Mouse (Mus musculus): ENCODE data around the gene Gtf2h1. TPM values are rescaled to one million over a fixed set of nuclear protein-coding genes. Genes with fewer than 3 reads are reported as not detected.
"Not testable (repeated sequence)": the region's sequence is repeated elsewhere in the genome, so short reads cannot be mapped to it uniquely, and the experiment has no call there.

Gtf2h1 gene
- polyA plus RNA-seq, 1 experiment, result 32.7 TPM

DNA sequence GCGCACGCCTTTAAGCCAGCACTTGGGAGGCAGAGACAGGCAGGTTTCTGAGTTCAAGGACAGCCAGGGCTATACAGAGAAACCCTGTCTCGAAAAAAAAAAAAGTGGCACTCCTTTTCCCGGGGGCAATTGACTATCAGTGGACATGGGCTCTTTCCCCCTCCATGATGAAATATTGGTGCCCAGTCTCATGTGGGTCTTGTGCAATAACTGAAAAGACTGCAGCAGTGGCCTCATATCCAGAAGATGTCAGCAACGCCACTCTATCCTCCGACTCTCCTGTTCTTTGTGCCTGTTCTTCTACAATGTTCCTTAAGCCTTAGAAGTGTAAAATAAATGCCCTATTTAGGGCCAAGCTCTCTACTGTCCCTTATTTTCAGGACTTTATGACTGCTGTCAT, 14.4 kb downstream of the Gtf2h1 start:
- Histone ChIP-seq H3K27me3 (ENCODE audit: control insufficient read depth, insufficient read depth, low read length) (no peaks in the 10 kb centered on the region), H3K4me3 (ENCODE audit: control insufficient read depth, low read depth, low read length) (no peak overlapping the region), H3K36me3 (ENCODE audit: control insufficient read depth, insufficient read depth, low read length) (peaks cover 6% of the 10 kb centered on the region), H3K4me1 (ENCODE audit: control insufficient read depth, insufficient read depth, low read length) (no peaks in the 10 kb centered on the region), H3K27ac (ENCODE audit: control insufficient read depth, insufficient read depth, low read depth, low read length) (no peak overlapping the region)
- no peak for TF ChIP-seq CTCF (IDR thresholded peaks at IDR 0.05; ENCODE audit: control insufficient read depth, insufficient read depth, insufficient replicate concordance, low read depth, low read length)
- TF ChIP-seq POLR2A (IDR thresholded peaks at IDR 0.05; ENCODE audit: control insufficient read depth, low read depth, low read length), result no peak

DNA sequence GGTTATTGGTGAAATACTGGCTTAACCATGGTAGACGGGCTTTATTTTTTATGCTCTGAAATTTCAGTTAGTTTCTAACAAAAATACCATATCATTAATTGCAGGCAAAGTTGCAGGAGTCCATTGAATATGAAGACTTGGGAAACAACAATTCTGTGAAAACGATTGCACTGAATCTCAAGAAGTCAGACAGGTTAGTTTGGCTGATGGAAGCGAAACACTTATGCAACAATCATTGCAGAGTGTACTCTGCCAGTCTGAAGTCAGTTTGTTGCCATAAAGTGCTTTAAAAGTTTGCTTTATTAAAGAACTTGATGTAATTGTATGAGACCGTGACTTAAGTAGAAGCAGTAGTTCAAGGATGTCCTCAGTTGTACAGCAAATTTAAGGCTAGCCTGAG, 18.1 kb downstream of the Gtf2h1 start:
- TF ChIP-seq CTCF (IDR thresholded peaks at IDR 0.05; ENCODE audit: control insufficient read depth, insufficient read depth, insufficient replicate concordance, low read depth, low read length) (no peak), POLR2A (IDR thresholded peaks at IDR 0.05; ENCODE audit: control insufficient read depth, low read depth, low read length) (no peak)
- no peak overlapping the region for H3K27ac ChIP-seq (ENCODE audit: control insufficient read depth, insufficient read depth, low read depth, low read length)

DNA sequence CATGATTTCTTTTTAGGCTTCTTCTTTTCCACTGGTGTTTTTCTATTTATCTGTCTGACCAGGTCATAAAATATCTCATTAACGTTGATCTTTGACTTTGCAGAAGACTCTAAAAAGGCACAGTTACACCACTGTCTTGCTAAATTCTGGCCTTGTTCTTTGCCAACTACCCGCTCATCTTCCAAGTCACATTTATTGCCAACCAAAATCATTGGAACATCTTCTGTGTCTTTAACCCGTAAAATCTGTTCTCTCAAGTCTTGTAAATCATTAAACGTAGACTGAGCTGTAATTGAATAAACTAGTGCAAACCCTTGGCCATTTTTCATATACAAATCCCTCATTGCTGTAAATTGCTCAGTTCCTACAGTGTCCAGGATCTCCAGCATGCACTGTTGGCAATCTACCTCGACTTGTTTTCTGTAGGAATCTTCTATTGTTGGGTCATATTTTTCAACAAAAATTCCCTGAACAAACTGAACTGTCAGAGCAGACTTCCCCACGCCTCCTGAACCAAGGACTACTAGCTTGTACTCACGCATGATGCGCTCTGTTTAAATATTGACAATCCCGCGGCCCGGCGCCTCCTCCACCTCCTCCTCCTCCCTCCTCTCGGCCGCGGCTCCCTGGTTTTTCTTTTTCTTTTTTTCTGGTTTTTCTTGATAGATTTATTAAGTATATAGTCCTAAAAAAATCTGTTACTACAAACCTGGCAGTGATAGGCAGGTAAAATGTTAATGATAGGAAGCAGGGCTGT, 25.2 kb downstream of the Gtf2h1 start:
- not testable (repeated sequence) for H3K27me3 ChIP-seq (ENCODE audit: control insufficient read depth, insufficient read depth, low read length); H3K4me1 ChIP-seq (ENCODE audit: control insufficient read depth, insufficient read depth, low read length); H3K27ac ChIP-seq (ENCODE audit: control insufficient read depth, insufficient read depth, low read depth, low read length); H3K36me3 ChIP-seq (ENCODE audit: control insufficient read depth, insufficient read depth, low read length); H3K4me3 ChIP-seq (ENCODE audit: control insufficient read depth, low read depth, low read length)

More for the DNA sequence above, 18.1 kb downstream of the Gtf2h1 start:
- Histone ChIP-seq H3K27me3 (ENCODE audit: control insufficient read depth, insufficient read depth, low read length) (no peaks in the 10 kb centered on the region), H3K4me3 (ENCODE audit: control insufficient read depth, low read depth, low read length) (no peak overlapping the region), H3K4me1 (ENCODE audit: control insufficient read depth, insufficient read depth, low read length) (no peaks in the 10 kb centered on the region), H3K36me3 (ENCODE audit: control insufficient read depth, insufficient read depth, low read length) (peaks cover 3% of the 10 kb centered on the region)

DNA sequence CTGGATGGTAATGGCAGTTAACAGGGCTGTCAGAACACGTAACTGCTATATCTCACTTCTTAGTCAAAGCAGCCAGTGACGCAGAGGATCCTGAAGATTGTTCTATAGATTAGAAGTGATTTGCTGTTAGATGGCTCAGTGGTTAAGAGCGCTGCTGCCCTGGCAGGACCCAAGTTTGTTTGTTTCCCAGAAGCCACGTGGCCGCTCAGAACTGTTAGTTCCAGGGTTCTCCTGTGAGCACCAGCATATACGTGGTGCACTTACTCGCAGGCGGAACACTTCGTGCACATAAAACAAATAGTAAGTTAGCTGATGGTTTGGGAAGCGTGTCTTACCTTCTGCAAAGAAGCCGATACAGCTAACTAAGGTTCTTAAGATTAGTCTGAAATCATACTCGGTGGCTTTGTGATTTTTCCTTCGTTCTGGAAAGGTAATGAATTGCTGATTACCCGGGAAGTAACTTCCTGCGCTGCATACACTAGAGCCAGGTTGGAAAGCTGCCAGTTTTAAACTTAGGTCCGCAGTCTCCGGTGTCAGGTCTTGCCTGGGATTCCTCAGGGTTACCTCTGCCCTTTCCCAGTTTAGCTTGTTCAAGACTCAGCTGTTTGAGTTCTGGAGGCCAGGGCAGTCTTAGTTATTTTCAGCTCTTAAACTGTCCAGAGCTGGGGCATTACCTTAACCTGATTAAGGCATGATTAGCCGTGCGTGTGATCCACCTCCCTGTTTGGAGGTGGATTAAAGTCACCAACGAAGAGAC, 31.3 kb downstream of the Gtf2h1 start:
- H3K27ac ChIP-seq (ENCODE audit: control insufficient read depth, insufficient read depth, low read depth, low read length), result no peak overlapping the region
- no peaks in the 10 kb centered on the region for H3K27me3 ChIP-seq (ENCODE audit: control insufficient read depth, insufficient read depth, low read length)
- no peaks in the 10 kb centered on the region; the same call in 1 of the 2 replicates for H3K36me3 ChIP-seq (ENCODE audit: control insufficient read depth, insufficient read depth, low read length)
- no peak for TF ChIP-seq CTCF (IDR thresholded peaks at IDR 0.05; ENCODE audit: control insufficient read depth, insufficient read depth, insufficient replicate concordance, low read depth, low read length)
- TF ChIP-seq POLR2A (IDR thresholded peaks at IDR 0.05; ENCODE audit: control insufficient read depth, low read depth, low read length), result no peak
- peaks cover 2% of the 10 kb centered on the region for H3K4me1 ChIP-seq (ENCODE audit: control insufficient read depth, insufficient read depth, low read length)
- no peak overlapping the region for H3K4me3 ChIP-seq (ENCODE audit: control insufficient read depth, low read depth, low read length)

DNA sequence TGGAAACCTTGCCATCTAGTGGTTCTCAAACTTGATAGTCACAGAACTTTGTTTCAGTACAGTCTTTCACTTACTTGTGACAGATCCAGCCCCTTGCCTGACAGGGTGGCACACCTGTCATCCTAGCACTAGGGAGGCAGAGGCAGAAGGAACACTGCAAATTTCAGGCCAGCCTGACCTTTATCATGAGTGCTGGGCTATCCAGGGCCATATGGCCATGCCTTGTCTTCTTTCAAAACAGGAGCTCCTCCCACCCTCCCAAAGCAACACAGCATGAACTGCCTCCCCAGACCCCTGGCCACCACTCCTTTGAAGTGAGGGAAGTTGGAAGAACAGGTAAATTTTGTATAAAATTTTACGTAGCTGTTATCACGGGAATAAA, 31.9 kb downstream of the Gtf2h1 start:
- H3K36me3 ChIP-seq (ENCODE audit: control insufficient read depth, insufficient read depth, low read length), result no peaks in the 10 kb centered on the region; the same call in 1 of the 2 replicates
- H3K27me3 ChIP-seq (ENCODE audit: control insufficient read depth, insufficient read depth, low read length), result no peaks in the 10 kb centered on the region
- H3K4me3 ChIP-seq (ENCODE audit: control insufficient read depth, low read depth, low read length), result no peak overlapping the region
- no peak for TF ChIP-seq POLR2A (IDR thresholded peaks at IDR 0.05; ENCODE audit: control insufficient read depth, low read depth, low read length)
- no peak for TF ChIP-seq CTCF (IDR thresholded peaks at IDR 0.05; ENCODE audit: control insufficient read depth, insufficient read depth, insufficient replicate concordance, low read depth, low read length)
- H3K27ac ChIP-seq (ENCODE audit: control insufficient read depth, insufficient read depth, low read depth, low read length), result no peak overlapping the region
- peaks cover 2% of the 10 kb centered on the region for H3K4me1 ChIP-seq (ENCODE audit: control insufficient read depth, insufficient read depth, low read length)

DNA sequence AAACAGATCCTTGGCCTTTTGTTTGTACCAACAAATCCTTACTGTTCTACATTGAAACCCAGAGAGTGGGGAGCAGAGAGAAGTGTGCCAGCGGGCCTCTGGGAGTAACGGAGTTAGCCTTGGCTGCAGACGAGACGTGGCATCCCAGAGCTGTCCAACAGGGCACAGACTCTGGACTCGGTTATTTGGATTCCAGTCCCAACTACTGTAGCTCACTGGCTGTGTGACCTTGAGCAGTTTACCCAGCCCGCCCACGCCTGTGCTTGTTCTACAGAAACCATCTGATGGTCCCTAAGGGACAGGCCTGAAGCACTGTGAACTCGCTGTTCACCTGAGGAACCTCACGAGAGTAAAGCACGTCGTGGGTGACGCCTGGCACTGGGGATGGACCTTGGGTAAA, 34.0 kb downstream of the Gtf2h1 start:
- no peaks in the 10 kb centered on the region for H3K36me3 ChIP-seq (ENCODE audit: control insufficient read depth, insufficient read depth, low read length)
- no peaks in the 10 kb centered on the region for H3K27me3 ChIP-seq (ENCODE audit: control insufficient read depth, insufficient read depth, low read length)
- no peak overlapping the region for H3K4me3 ChIP-seq (ENCODE audit: control insufficient read depth, low read depth, low read length)
- peaks cover 6% of the 10 kb centered on the region for H3K4me1 ChIP-seq (ENCODE audit: control insufficient read depth, insufficient read depth, low read length)
- TF ChIP-seq POLR2A (IDR thresholded peaks at IDR 0.05; ENCODE audit: control insufficient read depth, low read depth, low read length) (no peak), CTCF (IDR thresholded peaks at IDR 0.05; ENCODE audit: control insufficient read depth, insufficient read depth, insufficient replicate concordance, low read depth, low read length) (no peak)
- no peak overlapping the region for H3K27ac ChIP-seq (ENCODE audit: control insufficient read depth, insufficient read depth, low read depth, low read length)

DNA sequence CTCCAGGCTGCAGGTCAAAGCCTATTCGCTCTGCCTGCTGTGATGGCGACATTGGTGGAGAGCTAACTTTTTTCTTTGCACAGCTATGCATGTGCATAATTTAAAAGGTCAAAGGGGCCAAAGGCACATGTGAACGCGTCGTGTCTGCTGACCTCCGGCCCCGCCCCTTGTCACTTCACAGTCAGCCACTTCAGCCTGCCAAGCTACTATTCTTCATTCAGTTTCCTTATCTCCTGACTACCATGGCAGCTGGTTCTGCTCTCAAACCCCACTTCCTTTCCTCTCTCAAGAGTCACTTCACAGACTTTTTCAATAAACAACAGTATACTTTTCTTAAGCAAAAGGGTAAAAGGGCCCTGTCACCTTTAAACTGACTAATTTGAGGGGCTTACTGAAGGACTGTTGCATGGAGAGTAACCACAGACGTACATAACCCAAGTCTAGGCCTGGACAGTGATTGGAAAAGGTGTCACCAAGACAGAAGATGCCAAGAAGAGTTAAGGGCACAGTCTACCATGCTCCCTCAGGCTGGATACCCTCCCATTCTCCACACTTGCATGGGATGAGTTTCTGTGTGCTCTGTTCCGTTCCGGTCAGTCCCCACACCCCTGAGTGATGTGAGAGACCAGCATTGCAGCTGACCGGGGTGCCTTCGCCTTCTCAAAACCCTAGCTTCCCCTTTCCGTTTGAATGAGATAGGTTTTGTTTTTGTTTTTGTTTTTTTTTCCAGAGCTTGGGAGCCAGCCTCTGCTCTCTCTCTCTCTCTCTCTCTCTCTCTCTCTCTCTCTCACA, 35.1 kb downstream of the Gtf2h1 start:
- Histone ChIP-seq H3K27ac (ENCODE audit: control insufficient read depth, insufficient read depth, low read depth, low read length) (no peak overlapping the region), H3K27me3 (ENCODE audit: control insufficient read depth, insufficient read depth, low read length) (no peaks in the 10 kb centered on the region), H3K4me3 (ENCODE audit: control insufficient read depth, low read depth, low read length) (no peak overlapping the region), H3K4me1 (ENCODE audit: control insufficient read depth, insufficient read depth, low read length) (peaks cover 6% of the 10 kb centered on the region), H3K36me3 (ENCODE audit: control insufficient read depth, insufficient read depth, low read length) (no peaks in the 10 kb centered on the region)
- TF ChIP-seq CTCF (IDR thresholded peaks at IDR 0.05; ENCODE audit: control insufficient read depth, insufficient read depth, insufficient replicate concordance, low read depth, low read length) (no peak), POLR2A (IDR thresholded peaks at IDR 0.05; ENCODE audit: control insufficient read depth, low read depth, low read length) (no peak)
